Mouse (Mus musculus) kidney, adult 2 months (tissue): ENCODE measurements around the gene Kif26b. TPM values are rescaled to one million over a fixed set of nuclear protein-coding genes. Genes with fewer than 3 reads are reported as not detected.
A peak's percentile ranks its signal among the peaks of the same experiment; 100 is the strongest.

ENCODE experiments used
- DNase-seq: peaks from one replicate; pipeline ENCODE4 v3.0.0; 2021
- H3K27ac ChIP-seq: fragments of 200-500 bp; 2 replicates; pipeline ENCODE4 v1.5.1; 2012; ENCODE audit warnings: low read depth, low read length, control low read depth, inconsistent platforms; ENCODE audit not compliant: insufficient read depth
- H3K27me3 ChIP-seq: fragments of 200-500 bp; replicated peaks from 2 replicates; pipeline ENCODE4 v1.6.1; 2012; ENCODE audit warnings: mild to moderate bottlenecking, moderate library complexity, low read length, inconsistent platforms; ENCODE audit not compliant: control insufficient read depth, insufficient read depth
- H3K36me3 ChIP-seq: fragments of 200-500 bp; 2 replicates; pipeline ENCODE4 v1.6.1; 2012; ENCODE audit warnings: mild to moderate bottlenecking, moderate library complexity, low read length, inconsistent platforms; ENCODE audit not compliant: control insufficient read depth, insufficient read depth
- H3K4me1 ChIP-seq: fragments of 200-500 bp; 2 replicates; pipeline ENCODE4 v1.6.1; 2011; ENCODE audit warnings: low read length; ENCODE audit not compliant: control insufficient read depth, insufficient read depth
- H3K4me3 ChIP-seq: fragments of 200-500 bp; 2 replicates; pipeline ENCODE4 v1.5.1; 2011; ENCODE audit warnings: mild to moderate bottlenecking, low read depth, low read length, control low read depth; ENCODE audit not compliant: insufficient read depth
- CTCF ChIP-seq: fragments of 200-500 bp; conservative IDR thresholded peaks from 2 replicates; pipeline ENCODE4 v1.5.1; 2011; ENCODE audit warnings: low read depth, mild to moderate bottlenecking, control low read depth, low read length, moderate library complexity, mixed read lengths; ENCODE audit not compliant: insufficient read depth, insufficient read length
- POLR2A ChIP-seq: fragments of 200-500 bp; IDR thresholded peaks from one replicate; pipeline ENCODE4 v1.6.1; 2011; ENCODE audit warnings: low read depth, low read length, control low read depth
- WGBS: fragments of 180-500 bp; shearing (Covaris S2); methylation state at CpG from one replicate; pipeline ENCODE4 v1.1.7; 2018; 5-methylcytosine and 5-hydroxymethylcytosine counted together
- polyA plus RNA-seq: library from polyadenylated mRNA; depleted of rRNA; stranded (reverse); fragments of >200 nt; gene quantifications from 2 replicates; pipeline ENCODE4 v1.2.3, GENCODE M21; 2012

Gene Kif26b
- polyA plus RNA-seq, 1 experiment: 0.97 TPM

GRCm38 (mm10) chr1:178683631-178684030 lies 154.7 kb downstream of the Kif26b start:
- TF ChIP-seq CTCF: no peak
- no peak for TF ChIP-seq POLR2A
- no peaks in the 10 kb centered on the region for H3K36me3 ChIP-seq
- no peaks in the 10 kb centered on the region for H3K4me1 ChIP-seq
- peak; percentile 34 for DNase-seq
- no peak overlapping the region for H3K27ac ChIP-seq
- no peak overlapping the region for H3K4me3 ChIP-seq
- 17% methylated on average over 10 of the region's 10 CpGs for WGBS
- no peaks in the 10 kb centered on the region for H3K27me3 ChIP-seq

GRCm38 (mm10) chr1:178684991-178685680 lies 156.2 kb downstream of the Kif26b start:
- no peaks in the 10 kb centered on the region for H3K36me3 ChIP-seq
- TF ChIP-seq POLR2A: no peak
- no peak for TF ChIP-seq CTCF
- no peaks in the 10 kb centered on the region for H3K27me3 ChIP-seq
- no peaks in the 10 kb centered on the region for H3K4me1 ChIP-seq
- WGBS: 85% methylated on average over 8 of the region's 8 CpGs
- no peak overlapping the region for H3K4me3 ChIP-seq
- H3K27ac ChIP-seq: no peak overlapping the region
- peak; percentile 5 for DNase-seq

GRCm38 (mm10) chr1:178686881-178687280 lies 158.0 kb downstream of the Kif26b start:
- DNase-seq: no peak
- H3K4me1 ChIP-seq: no peaks in the 10 kb centered on the region
- H3K4me3 ChIP-seq: no peak overlapping the region
- no peak overlapping the region for H3K27ac ChIP-seq
- TF ChIP-seq CTCF: no peak
- H3K27me3 ChIP-seq: no peaks in the 10 kb centered on the region
- no peaks in the 10 kb centered on the region for H3K36me3 ChIP-seq

- no peak for DNase-seq
- no peak overlapping the region for H3K27ac ChIP-seq
- 59% methylated on average over 4 of the region's 4 CpGs for WGBS
- no peaks in the 10 kb centered on the region for H3K4me1 ChIP-seq
- TF ChIP-seq CTCF (0 out of 2 replicates have a peak, but pooled peaks have one; percentile 19), POLR2A (no peak)
- no peaks in the 10 kb centered on the region for H3K27me3 ChIP-seq
- no peak overlapping the region for H3K4me3 ChIP-seq
- no peaks in the 10 kb centered on the region for H3K36me3 ChIP-seq
Measured at GRCm38 (mm10) chr1:178689512-178689911, 160.6 kb downstream of the Kif26b start.

- 82% methylated on average over 3 of the region's 3 CpGs for WGBS
- TF ChIP-seq CTCF: no peak
- TF ChIP-seq POLR2A: no peak
- H3K36me3 ChIP-seq: no peaks in the 10 kb centered on the region
- no peaks in the 10 kb centered on the region for H3K27me3 ChIP-seq
- no peak for DNase-seq
- H3K4me3 ChIP-seq: no peak overlapping the region
- no peaks in the 10 kb centered on the region for H3K4me1 ChIP-seq
- no peak overlapping the region for H3K27ac ChIP-seq
Measured at GRCm38 (mm10) chr1:178691679-178692078, 162.8 kb downstream of the Kif26b start.

- H3K4me1 ChIP-seq: no peaks in the 10 kb centered on the region
- TF ChIP-seq CTCF (no peak), POLR2A (no peak)
- H3K27ac ChIP-seq: no peak overlapping the region
- H3K4me3 ChIP-seq: no peak overlapping the region
- no peaks in the 10 kb centered on the region for H3K36me3 ChIP-seq
- DNase-seq: no peak
- no peaks in the 10 kb centered on the region for H3K27me3 ChIP-seq
- WGBS: 63% methylated on average over 4 of the region's 4 CpGs
Measured at GRCm38 (mm10) chr1:178700102-178700501, 171.2 kb downstream of the Kif26b start.

GRCm38 (mm10) chr1:178703496-178703895 lies 174.6 kb downstream of the Kif26b start:
- no peaks in the 10 kb centered on the region for H3K4me1 ChIP-seq
- no peak overlapping the region for H3K27ac ChIP-seq
- no peaks in the 10 kb centered on the region for H3K27me3 ChIP-seq
- H3K4me3 ChIP-seq: no peak overlapping the region
- peak; percentile 22 for DNase-seq
- WGBS: 69% methylated on average over 8 of the region's 8 CpGs
- TF ChIP-seq CTCF (no peak), POLR2A (no peak)
- no peaks in the 10 kb centered on the region for H3K36me3 ChIP-seq

GRCm38 (mm10) chr1:178707925-178708351 lies 179.0 kb downstream of the Kif26b start:
- TF ChIP-seq CTCF (no peak), POLR2A (no peak)
- Histone ChIP-seq H3K4me3 (no peak overlapping the region), H3K27ac (no peak overlapping the region), H3K27me3 (no peaks in the 10 kb centered on the region), H3K36me3 (no peaks in the 10 kb centered on the region), H3K4me1 (no peaks in the 10 kb centered on the region)
- DNase-seq: peak; percentile 57
- 26% methylated on average over 7 of the region's 7 CpGs for WGBS
